ENCODE assay signal across 8 mouse cellular contexts in the genomic region with DNA sequence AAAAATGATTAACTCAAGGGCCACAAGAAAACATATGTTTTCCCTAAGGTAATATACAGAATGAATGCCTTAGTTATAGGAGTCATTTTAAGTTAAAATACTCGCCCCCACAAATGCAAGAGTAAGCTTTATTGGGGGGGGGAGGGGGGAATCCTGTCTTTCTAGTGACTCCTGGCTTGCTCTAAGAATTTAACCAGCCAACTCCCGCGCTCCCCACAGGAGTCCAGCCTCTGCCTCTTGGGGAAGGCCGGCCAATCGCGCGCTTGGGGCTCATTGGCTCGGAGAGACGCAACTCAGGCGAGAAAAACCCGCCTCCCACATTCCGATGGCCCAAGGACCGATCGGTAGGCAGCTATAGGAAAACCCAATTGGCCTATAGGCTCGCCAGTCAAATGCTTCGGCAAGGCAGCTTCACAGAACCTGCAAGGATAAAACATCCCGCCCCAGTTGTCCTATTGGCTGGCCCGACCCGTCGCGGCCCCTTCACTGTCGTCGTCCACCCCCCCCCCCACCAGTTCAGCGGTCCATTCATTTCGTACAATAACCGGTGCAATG. TPM values are rescaled to one million over a fixed set of nuclear protein-coding genes. Genes with fewer than 3 reads are reported as not detected.
DNase-seq lines count a peak whose midpoint lies in the region; ATAC-seq and TF ChIP-seq lines count a peak whose summit lies in the region.

No protein-coding gene starts in this region.

- no peaks in the 10 kb centered on the region for H3K9me3 ChIP-seq in heart, embryonic 12.5 days (replicated peaks)
- H3K9me3 ChIP-seq in kidney, postnatal 0 days (replicated peaks; ENCODE audit: low read length) = no peaks in the 10 kb centered on the region

- no peaks in the 10 kb centered on the region; the same call in 1 of the 2 replicates for H3K79me2 ChIP-seq in liver, adult 2 months (ENCODE audit: control insufficient read depth, insufficient read depth, low read length)

- peak overlapping the region; percentile 53 for H3K9ac ChIP-seq in heart, embryonic 12.5 days
- H3K9ac ChIP-seq in kidney, postnatal 0 days (ENCODE audit: low read depth, low read length) = peak overlapping the region; percentile 42
- H3K9ac ChIP-seq in liver, adult 2 months (ENCODE audit: low read depth, low read length) = peak overlapping the region; percentile 76

- H3K36me3 ChIP-seq in heart, embryonic 12.5 days = peaks cover 47% of the 10 kb centered on the region
- H3K36me3 ChIP-seq in kidney, postnatal 0 days (ENCODE audit: insufficient read depth, low read length) = peaks cover 17% of the 10 kb centered on the region
- H3K36me3 ChIP-seq in liver, adult 2 months (ENCODE audit: control insufficient read depth, insufficient read depth, low read length) = peaks cover 28% of the 10 kb centered on the region

- TF ChIP-seq POLR2A in liver, adult 2 months (IDR thresholded peaks at IDR 0.05; ENCODE audit: extremely low read depth, insufficient read depth, low read length) = no peak

- TF ChIP-seq CTCF in kidney, postnatal 0 days (IDR thresholded peaks at IDR 0.05; ENCODE audit: low read depth) = no peak
- no peak for TF ChIP-seq CTCF in liver, adult 2 months (IDR thresholded peaks at IDR 0.05; ENCODE audit: low read depth, low read length)

- peak overlapping the region; percentile 87 for H3K4me3 ChIP-seq in brown adipose tissue, adult 24 weeks (ENCODE audit: insufficient read depth, low read depth, low read length)
- H3K4me3 ChIP-seq in heart, embryonic 12.5 days = peak overlapping the region; percentile 80
- H3K4me3 ChIP-seq in kidney, postnatal 0 days (replicated peaks; ENCODE audit: low read depth, low read length) = peak overlapping the region; percentile 67
- peak overlapping the region; percentile 72 for H3K4me3 ChIP-seq in liver, adult 2 months (ENCODE audit: insufficient read depth, low read depth, low read length)

- DNase-seq in kidney, postnatal 0 days (ENCODE audit: low spot score) = peak; percentile 99
- peak; percentile 85 for DNase-seq in liver, adult 2 months (ENCODE audit: extremely low read depth, low read depth, low spot score)
- peak; percentile 94 to 95 for DNase-seq in spleen, postnatal 4 days (ENCODE audit: low spot score in 2 of 2)

- no peaks in the 10 kb centered on the region for H3K27me3 ChIP-seq in heart, embryonic 12.5 days (replicated peaks)
- H3K27me3 ChIP-seq in kidney, postnatal 0 days (ENCODE audit: insufficient read depth, low read length) = no peaks in the 10 kb centered on the region
- H3K27me3 ChIP-seq in liver, adult 2 months (ENCODE audit: control insufficient read depth, insufficient read depth, low read length) = no peaks in the 10 kb centered on the region

- peak overlapping the region; percentile 95 for H3K4me2 ChIP-seq in heart, embryonic 12.5 days
- H3K4me2 ChIP-seq in kidney, postnatal 0 days (ENCODE audit: low read length) = peak overlapping the region; percentile 63

- peak; percentile 67 for ATAC-seq in CD4-positive, CD25-positive, alpha-beta regulatory T cell, adult 4 months
- ATAC-seq in erythroid progenitor cell, adult 5-6 weeks (replicated peaks; ENCODE audit: low FRiP score, poor library complexity, severe bottlenecking) = peak; percentile 79
- ATAC-seq in heart, embryonic 12.5 days (ENCODE audit: insufficient number of reproducible peaks, low FRiP score) = peak; percentile 90
- ATAC-seq in kidney, postnatal 0 days (replicated peaks; ENCODE audit: low FRiP score, low read depth) = peak; percentile 88
- peak; percentile 77 for ATAC-seq in monocyte, adult 5-6 weeks (replicated peaks; ENCODE audit: insufficient number of reproducible peaks, low FRiP score, low TSS enrichment, poor library complexity, severe bottlenecking)

- peak overlapping the region; percentile 66 for H3K27ac ChIP-seq in brown adipose tissue, adult 24 weeks (replicated peaks; ENCODE audit: low read depth, low read length)
- H3K27ac ChIP-seq in heart, embryonic 12.5 days (ENCODE audit: poor library complexity, severe bottlenecking) = peak overlapping the region; percentile 86
- peak overlapping the region; percentile 94 for H3K27ac ChIP-seq in kidney, postnatal 0 days
- H3K27ac ChIP-seq in liver, adult 2 months (replicated peaks; ENCODE audit: insufficient read depth, low read depth, low read length) = peak overlapping the region; percentile 69

- under 1% methylated on average over 26 of the region's 26 CpGs for WGBS in heart, embryonic 12.5 days
- WGBS in kidney, postnatal 0 days = 0% methylated on average over 26 of the region's 26 CpGs
- 1% methylated on average over 26 of the region's 26 CpGs for WGBS in liver, adult 2 months

- peaks cover 3% of the 10 kb centered on the region; the same call in 1 of the 2 replicates for H3K4me1 ChIP-seq in brown adipose tissue, adult 24 weeks (ENCODE audit: control insufficient read depth, insufficient read depth, insufficient read length, low read length)
- peaks cover 30% of the 10 kb centered on the region for H3K4me1 ChIP-seq in heart, embryonic 12.5 days (replicated peaks)
- H3K4me1 ChIP-seq in kidney, postnatal 0 days (replicated peaks; ENCODE audit: insufficient read depth, low read length) = peaks cover 12% of the 10 kb centered on the region
- H3K4me1 ChIP-seq in liver, adult 2 months (ENCODE audit: control insufficient read depth, insufficient read depth, low read length) = peaks cover 9% of the 10 kb centered on the region; the same call in 1 of the 2 replicates

RNA-seq across cellular contexts. Expression of a gene that starts 0.4 kb away (rescaled TPM):
- 10 to 100 TPM; 20.0 to 24.9 TPM for polyA plus RNA-seq in CD4-positive, CD25-positive, alpha-beta regulatory T cell, adult 4 months (2017; shearing (Covaris generic))
- 29.2 and 37.9 TPM in 2 replicates for polyA plus RNA-seq in brown adipose tissue, adult 24 weeks (2012; ENCODE audit: insufficient read depth, insufficient read length, missing spikeins)
- 181 and 243 TPM in 2 replicates for total RNA-seq in erythroid progenitor cell, adult 5-6 weeks (2015; ENCODE audit: low replicate concordance)
- total RNA-seq in erythroid progenitor cell, adult 5-6 weeks (2017; ENCODE audit: low replicate concordance) = 214 and 236 TPM in 2 replicates
- polyA plus RNA-seq in heart, embryonic 12.5 days (2016; fragmentation: Nextera tagmentation; extraction: Ambion mirVana) = 150 and 164 TPM in 2 replicates
- polyA plus RNA-seq in kidney, postnatal 0 days (2015; fragmentation: Nextera tagmentation; extraction: Ambion mirVana) = 62.0 and 68.2 TPM in 2 replicates
- total RNA-seq in liver, adult 2 months (2014; rRNA removed) = 14.1 and 14.9 TPM in 2 replicates
- polyA plus RNA-seq in liver, adult 2 months (2012; rRNA removed) = 4.2 and 5.2 TPM in 2 replicates
- 13.2 to 43.8 TPM (median 33.9 TPM) in 3 replicates for total RNA-seq in monocyte, adult 5-6 weeks (2017)

RNA-seq across cellular contexts. Expression of a gene that starts 1.0 kb away (rescaled TPM):
- polyA plus RNA-seq in CD4-positive, CD25-positive, alpha-beta regulatory T cell, adult 4 months (2017; shearing (Covaris generic)) = 100 to 1,000 TPM; 322 to 361 TPM
- 50.5 and 76.9 TPM in 2 replicates for polyA plus RNA-seq in brown adipose tissue, adult 24 weeks (2012; ENCODE audit: insufficient read depth, insufficient read length, missing spikeins)
- 198 and 238 TPM in 2 replicates for total RNA-seq in erythroid progenitor cell, adult 5-6 weeks (2015; ENCODE audit: low replicate concordance)
- 338 and 377 TPM in 2 replicates for total RNA-seq in erythroid progenitor cell, adult 5-6 weeks (2017; ENCODE audit: low replicate concordance)
- polyA plus RNA-seq in heart, embryonic 12.5 days (2016; fragmentation: Nextera tagmentation; extraction: Ambion mirVana) = 554 and 557 TPM in 2 replicates
- 705 and 720 TPM in 2 replicates for polyA plus RNA-seq in kidney, postnatal 0 days (2015; fragmentation: Nextera tagmentation; extraction: Ambion mirVana)
- 58.2 and 58.9 TPM in 2 replicates for total RNA-seq in liver, adult 2 months (2014; rRNA removed)
- 16.3 and 17.7 TPM in 2 replicates for polyA plus RNA-seq in liver, adult 2 months (2012; rRNA removed)
- 482 to 520 TPM (median 483 TPM) in 3 replicates for total RNA-seq in monocyte, adult 5-6 weeks (2017)

RNA-seq across cellular contexts. Expression of a gene that starts 19.0 kb away (rescaled TPM):
- under 1 TPM; 0.34 to 0.84 TPM for polyA plus RNA-seq in CD4-positive, CD25-positive, alpha-beta regulatory T cell, adult 4 months (2017; shearing (Covaris generic))
- not detected in 2 replicates for polyA plus RNA-seq in brown adipose tissue, adult 24 weeks (2012; ENCODE audit: insufficient read depth, insufficient read length, missing spikeins)
- total RNA-seq in erythroid progenitor cell, adult 5-6 weeks (2015; ENCODE audit: low replicate concordance) = 368 and 436 TPM in 2 replicates
- 353 and 370 TPM in 2 replicates for total RNA-seq in erythroid progenitor cell, adult 5-6 weeks (2017; ENCODE audit: low replicate concordance)
- polyA plus RNA-seq in heart, embryonic 12.5 days (2016; fragmentation: Nextera tagmentation; extraction: Ambion mirVana) = 12.1 and 12.4 TPM in 2 replicates
- polyA plus RNA-seq in kidney, postnatal 0 days (2015; fragmentation: Nextera tagmentation; extraction: Ambion mirVana) = 1.9 and 2.8 TPM in 2 replicates
- total RNA-seq in liver, adult 2 months (2014; rRNA removed) = 0.40 and 0.74 TPM in 2 replicates
- polyA plus RNA-seq in liver, adult 2 months (2012; rRNA removed) = 2.3 and 4.9 TPM in 2 replicates
- 85.2 to 136 TPM (median 112 TPM) in 3 replicates for total RNA-seq in monocyte, adult 5-6 weeks (2017)

RNA-seq across cellular contexts. Expression of a gene that starts 33.3 kb away (rescaled TPM):
- polyA plus RNA-seq in CD4-positive, CD25-positive, alpha-beta regulatory T cell, adult 4 months (2017; shearing (Covaris generic)) = 100 to 1,000 TPM; 213 to 244 TPM
- 85.4 and 95.1 TPM in 2 replicates for polyA plus RNA-seq in brown adipose tissue, adult 24 weeks (2012; ENCODE audit: insufficient read depth, insufficient read length, missing spikeins)
- total RNA-seq in erythroid progenitor cell, adult 5-6 weeks (2015; ENCODE audit: low replicate concordance) = 158 and 167 TPM in 2 replicates
- total RNA-seq in erythroid progenitor cell, adult 5-6 weeks (2017; ENCODE audit: low replicate concordance) = 37.6 and 42.4 TPM in 2 replicates
- polyA plus RNA-seq in heart, embryonic 12.5 days (2016; fragmentation: Nextera tagmentation; extraction: Ambion mirVana) = 166 TPM in 2 replicates
- polyA plus RNA-seq in kidney, postnatal 0 days (2015; fragmentation: Nextera tagmentation; extraction: Ambion mirVana) = 237 and 263 TPM in 2 replicates
- 55.9 and 73.0 TPM in 2 replicates for total RNA-seq in liver, adult 2 months (2014; rRNA removed)
- 131 and 142 TPM in 2 replicates for polyA plus RNA-seq in liver, adult 2 months (2012; rRNA removed)
- 47.5 to 52.5 TPM (median 50.3 TPM) in 3 replicates for total RNA-seq in monocyte, adult 5-6 weeks (2017)

Comparison
In these comparisons a context has a peak if more than half of its experiments do, and no peak if none do; other contexts are left out.
1. Peak in every context shown above with its lines: DNase-seq, ATAC-seq, H3K4me3 ChIP-seq and H3K27ac ChIP-seq.